Mouse (Mus musculus) T-helper 1 cell (primary cell): ENCODE measurements at regions not wholly inside any gene's neighbourhood (a gene's known extent, or its start where the extent isn't known, plus 50 kb on each side); places are given as distances from the start of the nearest gene placed in this dataset.

Experiments
- in situ Hi-C: fragments of 300-600 bp; cut with MboI, MseI; formaldehyde crosslinking; loops from one replicate; pipeline ENCODE4 v1.15.1; 2025; ENCODE audit warnings: high pct_unique_total_duplicates

DNA sequence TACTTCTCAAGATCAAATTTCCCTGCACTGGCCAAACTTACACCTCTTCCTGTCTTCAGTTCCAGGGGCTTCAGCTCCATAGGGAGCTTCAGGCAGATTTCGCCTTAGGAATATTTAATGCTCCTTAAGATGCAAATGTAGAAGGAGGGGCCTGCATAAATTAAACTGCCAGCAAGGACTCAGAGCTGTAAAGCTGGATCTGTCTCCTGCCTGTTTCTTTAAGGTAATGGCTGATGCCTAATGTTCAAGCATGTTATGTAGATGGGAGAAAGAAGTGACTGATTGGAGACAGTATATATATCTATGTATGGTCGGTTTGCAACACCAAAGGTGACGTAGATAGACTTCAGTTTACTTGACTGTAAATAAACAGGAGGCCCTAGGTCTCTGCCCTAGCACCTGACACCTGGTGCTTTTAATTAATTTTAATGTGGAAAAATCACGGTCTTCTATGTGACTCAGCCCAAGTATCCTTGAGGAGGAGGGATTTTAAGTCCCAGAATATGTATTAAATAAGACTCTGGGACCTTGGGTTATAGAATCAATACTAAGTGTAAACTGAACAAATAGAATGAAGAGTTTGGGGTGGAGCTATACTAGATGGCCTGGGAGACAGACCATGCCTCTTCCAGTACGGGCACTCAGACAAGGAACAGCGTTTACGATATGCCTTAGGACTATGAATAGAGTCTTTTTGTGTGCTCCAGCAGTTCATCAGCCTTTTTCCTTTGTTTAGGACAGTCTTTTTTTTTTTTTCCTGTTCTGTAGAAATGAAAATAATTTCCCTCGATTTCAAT, 651.7 kb upstream of the Lmcd1 start:
- in situ Hi-C loops, result no loop called here

DNA sequence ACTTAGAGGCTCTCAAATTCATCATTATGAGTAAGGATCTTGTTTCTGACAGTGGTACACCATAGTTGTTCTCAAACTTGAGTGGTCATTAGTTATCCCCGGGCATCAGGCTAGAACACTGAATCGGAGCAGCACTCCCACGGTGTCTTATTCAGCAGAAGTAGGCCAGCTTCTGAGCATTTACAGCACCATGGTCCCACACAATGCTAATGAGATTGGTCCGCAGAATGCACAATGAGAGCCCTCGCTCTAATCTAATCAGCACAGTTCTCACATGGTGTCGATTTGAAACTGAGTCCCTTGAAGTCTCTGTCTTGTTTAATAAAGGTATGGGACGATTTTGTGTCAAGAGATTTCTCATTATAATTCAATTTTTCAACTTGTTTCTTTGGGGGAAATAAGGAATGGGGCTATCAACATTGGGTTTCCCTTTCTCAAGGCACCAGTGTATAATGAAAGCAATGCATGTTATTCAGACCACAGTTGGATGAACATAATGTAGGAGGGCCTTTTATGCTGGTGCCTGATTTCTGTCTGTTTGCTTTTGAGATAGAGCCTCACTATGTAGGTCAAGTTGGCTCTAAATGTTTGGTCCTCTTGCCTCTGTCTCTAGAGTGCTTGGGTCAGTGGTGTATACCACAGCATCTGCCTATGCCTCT, 650.9 kb upstream of the Lmcd1 start:
- in situ Hi-C loops, result no loop called here

DNA sequence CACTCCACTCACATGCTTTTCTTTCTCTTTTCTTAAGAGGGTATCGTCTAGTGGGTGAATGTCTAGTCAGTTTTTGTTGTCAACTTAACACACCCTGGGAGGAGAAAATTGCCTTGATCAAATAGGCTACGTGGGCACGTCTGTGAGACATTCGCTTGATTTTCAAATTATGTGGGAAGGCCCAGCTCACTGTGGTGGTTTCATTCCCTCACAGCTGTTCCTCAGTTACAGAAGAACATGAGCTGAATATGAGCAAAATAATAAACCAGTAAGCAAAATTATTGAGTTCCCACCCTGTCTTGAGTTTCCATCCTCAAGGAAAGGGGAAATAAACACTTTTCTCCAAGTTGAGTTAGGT, 650.4 kb upstream of the Lmcd1 start:
- in situ Hi-C loops, result no loop called here

DNA sequence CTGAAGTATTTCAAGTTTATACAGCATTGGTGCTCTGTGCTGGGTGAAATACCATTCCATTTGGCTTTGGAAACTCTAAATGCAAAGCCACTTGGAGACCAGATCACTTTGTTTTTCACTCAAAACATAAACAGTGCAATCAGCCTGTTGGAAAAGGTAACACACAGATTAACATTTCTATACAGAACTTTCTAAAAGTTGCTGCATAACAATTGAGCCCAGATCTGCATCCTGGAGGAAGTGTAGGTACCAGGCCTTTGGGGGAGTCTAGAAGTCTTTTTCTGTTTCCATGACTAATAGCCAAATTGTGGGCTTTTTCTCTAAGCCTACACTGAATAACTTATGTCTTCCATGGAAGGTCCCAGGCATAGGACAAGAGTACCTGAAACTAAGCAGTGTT, 648.1 kb upstream of the Lmcd1 start:
- in situ Hi-C loops, result no loop called here

DNA sequence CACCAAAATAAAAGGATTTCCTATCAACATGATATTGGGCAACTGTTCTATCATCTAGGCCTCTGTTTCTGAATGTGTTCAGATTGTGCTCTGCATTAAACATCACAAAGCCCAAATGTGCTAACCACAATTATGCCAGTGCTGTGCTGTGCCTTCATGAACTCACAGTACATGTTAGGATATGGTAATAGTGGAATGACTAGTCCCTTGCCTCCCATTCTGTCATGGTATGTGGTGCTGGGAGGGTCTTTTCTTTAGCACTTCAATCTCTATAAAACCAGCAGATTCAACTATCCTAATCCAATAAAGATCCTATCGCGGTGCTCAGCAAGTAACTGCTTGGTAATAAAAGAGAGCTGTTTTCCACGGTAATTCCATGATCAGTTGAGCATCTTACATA, 620.8 kb upstream of the Lmcd1 start:
- in situ Hi-C loops, result no loop called here

DNA sequence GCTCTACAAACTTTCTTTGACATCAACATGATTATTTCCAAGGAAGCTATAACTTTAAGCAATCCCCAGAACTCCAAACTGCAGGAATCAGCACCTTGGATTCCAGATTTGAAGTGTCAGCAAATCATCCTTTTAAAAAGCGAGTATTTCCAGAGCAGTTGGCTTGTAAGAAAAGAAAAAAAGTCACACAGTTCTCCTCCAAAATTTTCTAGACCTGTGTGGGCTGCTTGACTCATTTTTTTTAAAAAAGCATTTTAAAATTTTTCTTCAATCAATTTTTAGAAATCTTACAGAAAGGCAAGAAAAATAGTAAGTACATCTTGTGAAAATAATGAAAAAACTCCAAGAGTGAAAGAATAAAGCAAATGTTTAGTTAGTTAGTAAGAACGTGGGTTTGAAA, 613.6 kb upstream of the Lmcd1 start:
- in situ Hi-C loops, result no loop called here

DNA sequence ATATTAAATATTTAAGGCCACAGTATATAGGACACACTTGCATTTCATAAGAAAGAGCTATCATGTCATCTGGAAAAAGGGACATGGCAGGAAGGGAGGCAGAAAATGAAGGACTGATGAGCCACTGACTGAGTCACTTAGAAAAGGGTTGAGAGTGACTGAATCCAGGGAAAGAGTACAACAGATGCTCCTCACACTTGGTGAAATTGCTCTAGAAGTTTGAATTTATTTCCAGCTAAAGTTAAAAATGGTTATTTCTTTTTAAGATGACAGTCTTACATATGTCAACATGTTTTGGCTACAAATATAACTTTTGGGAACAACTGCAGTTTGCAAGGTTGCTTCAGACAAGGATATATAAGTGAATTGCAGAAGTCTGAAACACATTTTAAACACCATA, 609.0 kb upstream of the Lmcd1 start:
- in situ Hi-C loops, result no loop called here

DNA sequence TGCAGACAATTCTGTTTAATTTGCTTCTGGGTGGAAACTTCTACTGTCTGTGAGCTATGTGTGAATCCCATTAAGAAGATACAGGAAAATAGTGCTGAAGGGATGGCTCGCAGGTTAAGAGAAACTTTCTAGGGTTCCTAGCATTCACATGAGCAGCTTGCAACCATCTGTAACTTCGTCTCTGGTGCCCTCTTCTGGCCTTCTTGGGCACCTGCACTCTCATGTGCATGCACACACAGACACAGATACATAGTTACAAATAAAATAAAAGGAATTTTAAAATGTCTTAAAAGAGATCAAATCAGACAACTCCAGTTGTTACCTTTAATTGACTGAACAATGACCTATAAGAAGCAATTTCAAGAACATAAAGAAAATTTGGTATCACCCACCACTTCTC, 588.6 kb upstream of the Lmcd1 start:
- in situ Hi-C loops, result no loop called here

DNA sequence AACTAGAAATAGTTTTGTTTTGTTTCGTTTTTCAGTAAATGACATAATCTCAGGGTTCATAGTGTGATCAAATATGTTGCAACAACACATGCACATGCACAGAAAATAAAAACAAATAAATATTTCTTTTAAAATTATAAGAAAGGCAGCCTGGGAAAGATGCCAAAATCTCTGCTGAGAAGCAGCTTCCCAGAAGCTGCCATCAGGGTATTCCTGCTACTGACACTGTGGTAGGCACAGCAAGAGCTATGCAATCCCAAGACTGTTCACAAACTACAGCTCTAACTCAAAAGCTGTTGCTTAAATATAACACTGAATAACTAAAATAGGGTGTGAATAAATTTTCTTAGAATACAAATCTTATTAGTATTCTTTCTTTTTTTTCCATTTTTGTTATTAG, 570.7 kb upstream of the Lmcd1 start:
- in situ Hi-C loops, result no loop called here

DNA sequence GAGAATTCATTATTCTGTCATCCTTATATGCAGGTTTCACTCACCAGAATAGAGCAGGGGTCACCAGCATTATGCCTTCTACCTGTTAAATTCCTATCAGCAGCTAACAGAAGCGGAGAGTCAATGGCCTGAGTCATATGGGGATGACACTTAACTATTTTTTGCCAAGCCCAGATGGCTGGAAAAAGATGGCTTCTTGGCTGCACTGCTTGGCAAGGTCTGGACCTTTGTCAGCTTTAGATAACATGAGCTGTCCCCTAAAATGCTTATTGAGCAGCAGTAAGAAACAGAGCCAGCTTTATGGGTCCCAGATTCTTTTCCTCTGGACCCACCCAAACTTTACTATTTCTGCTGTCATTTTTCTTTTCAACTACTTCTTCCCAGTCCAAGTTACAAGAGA, 565.3 kb upstream of the Lmcd1 start:
- in situ Hi-C loops, result no loop called here

DNA sequence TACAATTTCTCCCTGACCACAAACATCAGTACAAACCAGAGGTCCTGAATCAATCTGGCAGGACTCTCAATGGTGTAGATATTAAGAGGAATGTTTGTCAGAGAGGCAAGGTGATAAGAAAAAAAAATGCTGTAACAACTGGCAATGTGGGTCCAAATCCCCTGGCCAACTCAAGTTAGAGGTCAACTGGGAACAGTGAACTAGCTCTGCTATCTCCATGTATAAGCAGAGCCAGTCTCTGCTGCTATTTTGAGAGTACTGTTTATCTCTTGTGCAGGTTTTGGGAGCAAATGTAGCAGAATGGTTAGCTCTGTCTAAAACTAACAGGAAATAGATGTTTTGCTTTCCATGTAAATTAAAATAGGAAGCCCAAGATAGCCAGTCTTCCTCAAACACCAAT, 547.6 kb upstream of the Lmcd1 start:
- in situ Hi-C loops, result no loop called here

DNA sequence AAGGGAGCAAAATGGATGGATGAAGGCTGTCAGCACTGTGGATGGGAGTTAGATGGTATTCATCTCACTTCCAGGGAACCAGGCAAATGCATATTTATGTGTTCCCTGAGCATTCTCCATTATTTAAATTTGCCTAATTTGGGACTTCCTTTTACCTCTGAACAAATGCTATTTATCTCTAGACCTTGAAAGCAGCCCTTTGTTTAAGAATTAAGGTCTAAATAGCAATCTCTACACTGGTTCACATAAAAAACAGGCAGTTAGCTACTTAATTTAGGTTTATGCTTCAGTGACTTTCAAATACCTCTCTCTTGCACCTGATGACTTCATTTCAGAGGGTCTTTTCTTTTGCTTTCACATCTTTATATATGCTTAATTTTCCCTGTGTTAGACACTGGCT, 543.2 kb upstream of the Lmcd1 start:
- in situ Hi-C loops, result no loop called here

DNA sequence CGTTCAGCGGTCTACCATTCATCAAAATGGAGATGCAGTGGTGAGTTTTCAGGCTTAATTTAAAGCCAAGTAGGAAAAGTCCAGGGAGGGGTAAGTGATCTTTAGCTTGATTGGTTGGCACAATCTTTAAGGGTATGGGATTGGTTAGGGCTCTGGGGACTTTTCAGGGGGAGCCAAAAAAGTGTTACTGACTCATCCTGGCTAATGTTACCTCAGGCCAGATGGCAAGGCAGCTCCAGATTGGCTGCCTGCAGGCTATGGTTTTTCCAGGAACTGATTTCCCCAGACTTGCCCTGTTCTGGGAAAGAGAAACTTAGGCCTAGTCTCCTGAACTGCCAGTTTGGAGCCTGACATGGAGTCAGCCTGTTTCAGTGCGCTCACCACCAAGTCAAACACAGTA, 539.6 kb upstream of the Lmcd1 start:
- in situ Hi-C loops, result no loop called here

DNA sequence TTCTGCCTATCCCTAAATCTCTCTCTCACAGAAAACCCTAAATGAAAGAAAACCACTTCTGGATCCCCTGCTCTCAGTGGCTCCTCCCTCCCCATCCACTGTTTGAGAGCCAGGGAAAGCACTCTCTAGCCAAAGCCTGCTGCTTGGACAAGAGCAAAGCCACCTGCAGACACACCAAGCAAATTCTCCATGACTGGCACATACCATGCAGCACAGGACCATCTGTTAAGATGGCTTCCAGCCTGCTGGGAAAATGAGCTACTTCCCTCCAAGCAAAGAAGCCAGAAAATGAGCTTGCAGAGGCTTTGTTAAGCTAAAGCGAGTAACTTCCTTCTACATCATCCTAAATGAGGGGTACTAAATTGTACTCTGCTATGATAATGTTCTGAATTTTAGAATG, 534.6 kb upstream of the Lmcd1 start:
- in situ Hi-C loops, result no loop called here

DNA sequence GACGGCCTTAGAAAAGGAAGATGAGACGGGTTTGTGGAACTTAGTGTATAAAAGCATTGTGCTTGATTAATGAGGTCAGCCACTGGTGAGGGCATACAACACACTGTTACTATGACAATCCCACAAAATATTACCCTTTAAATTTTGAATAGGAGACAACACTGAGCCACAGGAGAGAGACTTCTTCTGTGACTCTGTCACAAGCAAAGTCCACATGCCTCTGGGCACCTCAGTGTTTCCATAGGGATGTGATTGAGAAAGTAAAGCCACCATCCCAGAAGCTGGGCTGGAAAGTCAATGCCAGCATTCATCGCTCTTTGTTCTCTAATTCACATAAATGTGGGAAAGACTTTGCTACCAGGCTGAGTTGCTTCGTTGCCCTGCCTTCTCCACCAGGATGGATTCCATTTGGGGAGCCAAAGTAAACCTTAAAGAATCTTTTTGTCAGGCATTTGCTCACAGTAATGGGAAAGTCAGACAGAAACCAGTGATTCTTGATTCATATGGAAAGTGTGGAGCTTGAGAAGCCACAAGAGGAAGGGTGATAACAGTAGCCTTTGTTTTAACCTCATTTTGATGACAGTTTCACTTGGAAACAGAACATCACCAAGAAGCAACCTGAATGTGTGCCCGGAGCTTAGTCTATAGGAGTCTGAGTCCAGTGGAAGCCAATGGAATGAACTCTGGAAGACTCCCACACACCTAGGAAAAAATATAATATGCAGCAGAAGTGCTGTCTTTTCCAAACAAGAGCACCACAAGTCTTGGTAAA, 491.7 kb upstream of the Lmcd1 start:
- in situ Hi-C loops, result no loop called here

DNA sequence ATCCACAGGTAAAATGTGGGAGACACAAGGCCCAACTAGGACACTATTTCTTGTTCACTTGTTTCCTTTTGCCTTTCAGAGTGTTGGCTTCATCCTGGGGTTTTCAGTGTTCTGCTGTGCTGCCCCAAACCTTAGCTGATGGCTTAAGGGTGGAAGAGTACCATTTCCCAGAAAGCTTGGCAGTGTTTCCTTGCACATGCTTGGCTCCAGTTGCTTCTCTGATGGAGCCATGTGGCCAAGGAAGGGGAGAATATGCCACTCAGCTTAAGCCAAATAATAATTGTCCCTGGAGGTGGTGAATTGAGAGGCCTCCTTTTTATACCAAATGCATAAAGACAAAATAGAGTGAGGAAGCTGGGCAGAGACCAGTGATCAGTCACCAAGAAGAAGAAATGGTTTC, 464.9 kb upstream of the Lmcd1 start:
- in situ Hi-C loops, result no loop called here

DNA sequence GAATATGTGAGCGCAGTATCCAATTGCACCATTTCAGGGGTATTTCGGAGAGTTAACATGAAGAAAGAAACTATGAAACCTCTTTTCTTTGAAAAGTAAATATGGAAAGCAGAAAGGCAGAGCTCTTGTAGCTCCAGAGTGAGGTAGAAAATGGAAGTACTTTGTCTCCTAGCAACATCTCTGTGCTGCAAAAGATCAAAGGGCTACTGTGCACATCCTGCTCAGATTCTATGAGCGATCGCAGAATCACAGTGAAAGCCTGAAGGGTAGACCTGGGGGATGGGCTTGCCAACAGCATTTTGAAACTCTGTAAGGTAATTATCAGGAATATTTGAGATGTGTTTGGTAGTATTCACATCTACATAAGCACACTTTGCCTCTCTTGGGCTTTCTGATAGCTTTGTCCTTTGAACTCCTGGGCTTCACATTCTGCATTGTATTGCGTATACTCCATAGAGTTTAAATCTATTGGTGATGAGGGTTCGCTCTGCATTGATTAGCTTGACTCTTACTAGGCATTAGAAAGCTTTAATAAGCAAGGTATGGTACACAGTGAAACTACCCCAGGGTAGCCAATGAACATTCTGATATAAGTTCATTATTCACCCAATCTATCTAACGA, 459.5 kb upstream of the Lmcd1 start:
- in situ Hi-C loops, result no loop called here

DNA sequence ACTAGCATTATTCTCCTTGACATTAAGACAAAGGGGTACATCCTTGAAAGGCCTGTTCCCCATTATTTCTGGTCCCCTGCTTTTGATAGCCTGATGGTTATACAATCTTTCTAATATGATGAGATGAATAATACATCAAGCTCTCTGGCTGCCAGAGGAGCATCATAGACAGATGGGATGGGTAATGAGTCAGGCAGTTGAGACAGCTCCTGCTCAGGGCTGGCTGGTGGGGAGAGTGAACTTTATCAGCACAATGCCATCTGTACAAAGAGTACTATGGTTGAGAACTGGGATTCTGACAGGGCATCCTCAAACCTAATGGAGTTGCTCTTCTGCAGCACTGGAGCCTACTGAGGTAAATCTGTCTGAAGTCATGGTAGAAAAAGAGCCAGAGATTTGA, 458.4 kb upstream of the Lmcd1 start:
- in situ Hi-C loops, result no loop called here

DNA sequence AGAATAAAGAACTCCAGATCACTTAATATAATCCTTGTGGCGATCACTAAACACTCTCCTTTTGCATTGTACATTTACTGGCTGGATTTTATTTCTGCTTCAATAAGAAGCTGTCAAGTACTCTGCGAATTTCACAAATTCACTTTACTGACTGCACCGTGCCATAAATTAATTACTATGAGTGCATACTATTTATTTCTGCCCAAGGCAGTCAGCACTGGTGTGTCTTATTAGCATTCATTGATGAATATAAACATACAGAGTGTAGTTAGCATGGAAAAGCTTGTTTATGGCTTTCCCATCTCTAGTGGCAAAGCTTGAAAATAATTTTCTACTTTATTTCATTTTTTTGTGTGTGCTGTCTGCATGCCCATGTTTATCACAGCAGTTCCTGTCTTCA, 453.3 kb upstream of the Lmcd1 start:
- in situ Hi-C loops, result no loop called here

DNA sequence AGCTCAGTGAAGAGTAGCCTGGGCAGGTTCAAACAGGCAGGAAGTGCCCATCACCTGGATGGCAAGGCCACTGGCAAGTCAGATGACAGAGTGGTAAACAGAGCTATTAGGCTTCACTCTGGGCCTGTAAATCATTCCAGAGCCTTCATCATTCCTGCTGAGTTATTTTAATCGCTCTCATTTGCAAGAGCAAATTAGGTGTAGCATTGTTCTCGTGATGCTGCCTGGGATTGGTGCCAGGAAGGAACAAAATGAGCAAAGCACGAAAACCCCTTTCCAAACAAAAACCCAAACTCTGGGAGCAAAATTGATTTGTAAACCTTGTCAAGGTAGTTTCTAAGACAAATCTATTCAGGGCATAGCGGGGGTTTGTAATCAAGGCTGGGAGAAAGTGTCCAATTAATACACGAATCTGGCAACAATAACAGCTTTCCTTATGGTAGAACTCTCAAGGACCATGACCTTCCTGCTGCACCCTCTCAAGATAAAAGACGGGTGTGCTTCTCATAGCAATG, 429.2 kb upstream of the Lmcd1 start:
- in situ Hi-C loops, result no loop called here

DNA sequence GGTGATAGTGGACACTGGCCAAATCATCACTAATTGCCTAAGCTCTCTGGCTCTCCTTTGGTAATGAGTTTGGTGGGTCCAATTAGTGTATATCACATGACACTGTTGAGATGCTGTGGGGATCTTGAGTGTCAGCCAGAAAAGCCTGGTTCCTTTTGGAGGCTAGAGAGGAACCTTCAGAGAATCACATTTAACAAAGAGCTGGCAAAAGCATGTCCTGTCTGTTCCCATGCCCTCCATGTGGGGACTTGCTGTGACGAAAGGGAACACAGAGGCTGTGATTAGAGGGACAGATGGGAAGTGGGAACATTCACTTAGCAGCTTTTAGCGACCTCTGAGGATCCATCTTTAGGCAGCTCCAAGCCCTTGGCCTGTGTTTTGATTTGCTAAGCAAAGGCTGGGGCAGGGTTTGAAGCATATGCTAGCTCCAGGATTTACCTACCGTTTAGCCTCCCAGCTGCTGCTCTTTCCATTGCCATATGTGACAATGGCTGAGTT, 407.4 kb upstream of the Lmcd1 start:
- in situ Hi-C loops, result loop anchor here (10.0 kb wide), 1 partner anchor 1191 kb away; no protein-coding TSS in a partner anchor

DNA sequence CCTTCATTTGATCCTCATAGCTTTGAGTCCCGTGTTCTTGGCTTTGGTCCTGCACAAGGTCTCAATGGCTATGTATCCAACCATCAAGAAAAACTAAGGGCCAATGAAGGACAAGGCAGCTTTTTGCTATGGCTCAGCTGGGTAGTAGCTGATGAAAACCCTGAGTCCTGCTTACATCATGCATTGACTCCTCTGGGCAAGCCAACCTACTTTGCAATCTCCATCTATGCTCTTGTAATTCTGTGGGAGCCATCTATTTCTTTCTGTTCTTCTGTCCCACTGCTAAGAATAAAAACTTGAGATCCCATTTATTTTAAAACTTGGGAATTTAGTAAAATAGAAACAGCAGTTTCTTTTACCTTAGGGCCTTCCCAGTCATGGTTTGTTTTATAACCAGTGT, 391.0 kb upstream of the Lmcd1 start:
- in situ Hi-C loops, result no loop called here
